Mouse (Mus musculus) liver, embryonic 14.5 days (tissue): Measurements from ENCODE around the gene Tmem108.

ENCODE experiments used
- CTCF ChIP-seq: IDR thresholded peaks from 2 replicates; pipeline ENCODE4 v1.5.1; 2016; ENCODE audit warnings: antibody characterized with exemption, low read depth, control low read depth
- EP300 ChIP-seq: IDR thresholded peaks from 2 replicates; pipeline ENCODE4 v1.6.1; 2016; ENCODE audit warnings: antibody characterized with exemption, low read depth

- TF ChIP-seq CTCF (no peak), EP300 (no peak)
Observed at GRCm38 (mm10) chr9:103544599-103544998, 217.0 kb downstream of the Tmem108 start.
